Mouse (Mus musculus): ENCODE measurements at regions not wholly inside any gene's neighbourhood (a gene's known extent, or its start where the extent isn't known, plus 50 kb on each side); places are given as distances from the start of the nearest gene placed in this dataset.

- Histone ChIP-seq H3K27me3 (ENCODE audit: insufficient read depth, low read length) (no peaks in the 10 kb centered on the region), H3K36me3 (ENCODE audit: insufficient read depth, low read length) (no peaks in the 10 kb centered on the region), H3K9me3 (ENCODE audit: low read length) (no peaks in the 10 kb centered on the region), H3K4me1 (replicated peaks; ENCODE audit: low read depth, low read length) (0 out of 2 replicates have a peak, but pooled peaks cover 5% of the 10 kb centered on the region), H3K4me3 (replicated peaks; ENCODE audit: low read length) (no peak overlapping the region)
- no peak for TF ChIP-seq NANOG (IDR thresholded peaks at IDR 0.05; ENCODE audit: borderline replicate concordance, low read length)
- no peak for TF ChIP-seq POU5F1 (IDR thresholded peaks at IDR 0.05; ENCODE audit: borderline replicate concordance, low read length)
- TF ChIP-seq CTCF (conservative IDR thresholded peaks at IDR 0.05; ENCODE audit: low read length) = no peak
Observed at GRCm38 (mm10) chr8:89412046-89412445, 368.1 kb upstream of the Sall1 start.

GRCm38 (mm10) chr8:89406688-89407087, 362.7 kb upstream of the Sall1 start:
- H3K36me3 ChIP-seq (ENCODE audit: insufficient read depth, low read length) = no peaks in the 10 kb centered on the region
- TF ChIP-seq NANOG (IDR thresholded peaks at IDR 0.05; ENCODE audit: borderline replicate concordance, low read length) (no peak), CTCF (conservative IDR thresholded peaks at IDR 0.05; ENCODE audit: low read length) (no peak), POU5F1 (IDR thresholded peaks at IDR 0.05; ENCODE audit: borderline replicate concordance, low read length) (no peak)

GRCm38 (mm10) chr8:89404287-89404686, 360.3 kb upstream of the Sall1 start:
- no peaks in the 10 kb centered on the region for H3K36me3 ChIP-seq (ENCODE audit: insufficient read depth, low read length)
- H3K4me3 ChIP-seq (replicated peaks; ENCODE audit: low read length) = no peak overlapping the region
- H3K9me3 ChIP-seq (ENCODE audit: low read length) = no peaks in the 10 kb centered on the region
- TF ChIP-seq CTCF (conservative IDR thresholded peaks at IDR 0.05; ENCODE audit: low read length) = no peak
- TF ChIP-seq POU5F1 (IDR thresholded peaks at IDR 0.05; ENCODE audit: borderline replicate concordance, low read length) = no peak
- TF ChIP-seq NANOG (IDR thresholded peaks at IDR 0.05; ENCODE audit: borderline replicate concordance, low read length) = no peak
- H3K27me3 ChIP-seq (ENCODE audit: insufficient read depth, low read length) = no peaks in the 10 kb centered on the region
- no peaks in the 10 kb centered on the region for H3K4me1 ChIP-seq (replicated peaks; ENCODE audit: low read depth, low read length)

More at GRCm38 (mm10) chr8:89406688-89407087, 362.7 kb upstream of the Sall1 start:
- no peak overlapping the region for H3K4me3 ChIP-seq (replicated peaks; ENCODE audit: low read length)
- no peaks in the 10 kb centered on the region for H3K27me3 ChIP-seq (ENCODE audit: insufficient read depth, low read length)
- H3K9me3 ChIP-seq (ENCODE audit: low read length) = no peaks in the 10 kb centered on the region
- no peaks in the 10 kb centered on the region for H3K4me1 ChIP-seq (replicated peaks; ENCODE audit: low read depth, low read length)

- no peaks in the 10 kb centered on the region for H3K36me3 ChIP-seq (ENCODE audit: insufficient read depth, low read length)
- H3K4me3 ChIP-seq (replicated peaks; ENCODE audit: low read length) = no peak overlapping the region
- TF ChIP-seq CTCF (conservative IDR thresholded peaks at IDR 0.05; ENCODE audit: low read length) (no peak), NANOG (IDR thresholded peaks at IDR 0.05; ENCODE audit: borderline replicate concordance, low read length) (no peak), POU5F1 (IDR thresholded peaks at IDR 0.05; ENCODE audit: borderline replicate concordance, low read length) (no peak)
- H3K4me1 ChIP-seq (replicated peaks; ENCODE audit: low read depth, low read length) = no peaks in the 10 kb centered on the region
- H3K27me3 ChIP-seq (ENCODE audit: insufficient read depth, low read length) = no peaks in the 10 kb centered on the region
- no peaks in the 10 kb centered on the region for H3K9me3 ChIP-seq (ENCODE audit: low read length)
Observed at GRCm38 (mm10) chr8:89396673-89397072, 352.7 kb upstream of the Sall1 start.

GRCm38 (mm10) chr8:89392749-89393148, 348.8 kb upstream of the Sall1 start:
- no peaks in the 10 kb centered on the region for H3K4me1 ChIP-seq (replicated peaks; ENCODE audit: low read depth, low read length)
- H3K27me3 ChIP-seq (ENCODE audit: insufficient read depth, low read length) = no peaks in the 10 kb centered on the region
- no peaks in the 10 kb centered on the region for H3K9me3 ChIP-seq (ENCODE audit: low read length)
- H3K36me3 ChIP-seq (ENCODE audit: insufficient read depth, low read length) = no peaks in the 10 kb centered on the region
- TF ChIP-seq NANOG (IDR thresholded peaks at IDR 0.05; ENCODE audit: borderline replicate concordance, low read length) = no peak
- no peak for TF ChIP-seq CTCF (conservative IDR thresholded peaks at IDR 0.05; ENCODE audit: low read length)
- no peak for TF ChIP-seq POU5F1 (IDR thresholded peaks at IDR 0.05; ENCODE audit: borderline replicate concordance, low read length)
- no peak overlapping the region for H3K4me3 ChIP-seq (replicated peaks; ENCODE audit: low read length)

- TF ChIP-seq CTCF (conservative IDR thresholded peaks at IDR 0.05; ENCODE audit: low read length) (no peak), POU5F1 (IDR thresholded peaks at IDR 0.05; ENCODE audit: borderline replicate concordance, low read length) (no peak), NANOG (IDR thresholded peaks at IDR 0.05; ENCODE audit: borderline replicate concordance, low read length) (no peak)
- Histone ChIP-seq H3K9me3 (ENCODE audit: low read length) (no peaks in the 10 kb centered on the region), H3K4me1 (replicated peaks; ENCODE audit: low read depth, low read length) (peaks cover 6% of the 10 kb centered on the region; the same call in 1 of the 2 replicates), H3K4me3 (replicated peaks; ENCODE audit: low read length) (no peak overlapping the region), H3K27me3 (ENCODE audit: insufficient read depth, low read length) (no peaks in the 10 kb centered on the region; the same call in 1 of the 2 replicates), H3K36me3 (ENCODE audit: insufficient read depth, low read length) (no peaks in the 10 kb centered on the region)
Observed at GRCm38 (mm10) chr8:89388761-89389160, 344.8 kb upstream of the Sall1 start.

- Histone ChIP-seq H3K4me1 (replicated peaks; ENCODE audit: low read depth, low read length) (peaks cover 8% of the 10 kb centered on the region; the same call in 1 of the 2 replicates), H3K36me3 (ENCODE audit: insufficient read depth, low read length) (no peaks in the 10 kb centered on the region), H3K4me3 (replicated peaks; ENCODE audit: low read length) (no peak overlapping the region), H3K9me3 (ENCODE audit: low read length) (no peaks in the 10 kb centered on the region), H3K27me3 (ENCODE audit: insufficient read depth, low read length) (no peaks in the 10 kb centered on the region; the same call in 1 of the 2 replicates)
- TF ChIP-seq NANOG (IDR thresholded peaks at IDR 0.05; ENCODE audit: borderline replicate concordance, low read length) = no peak
- TF ChIP-seq POU5F1 (IDR thresholded peaks at IDR 0.05; ENCODE audit: borderline replicate concordance, low read length) = no peak
- TF ChIP-seq CTCF (conservative IDR thresholded peaks at IDR 0.05; ENCODE audit: low read length) = no peak
Observed at GRCm38 (mm10) chr8:89387295-89387694, 343.3 kb upstream of the Sall1 start.

- H3K4me1 ChIP-seq (replicated peaks; ENCODE audit: low read depth, low read length) = peaks cover 8% of the 10 kb centered on the region; the same call in 1 of the 2 replicates
- H3K27me3 ChIP-seq (ENCODE audit: insufficient read depth, low read length) = no peaks in the 10 kb centered on the region; the same call in 1 of the 2 replicates
- no peaks in the 10 kb centered on the region for H3K9me3 ChIP-seq (ENCODE audit: low read length)
- H3K4me3 ChIP-seq (replicated peaks; ENCODE audit: low read length) = no peak overlapping the region
- H3K36me3 ChIP-seq (ENCODE audit: insufficient read depth, low read length) = no peaks in the 10 kb centered on the region
- TF ChIP-seq CTCF (conservative IDR thresholded peaks at IDR 0.05; ENCODE audit: low read length) = no peak
- no peak for TF ChIP-seq NANOG (IDR thresholded peaks at IDR 0.05; ENCODE audit: borderline replicate concordance, low read length)
- no peak for TF ChIP-seq POU5F1 (IDR thresholded peaks at IDR 0.05; ENCODE audit: borderline replicate concordance, low read length)
Observed at GRCm38 (mm10) chr8:89385028-89385427, 341.1 kb upstream of the Sall1 start.

- TF ChIP-seq POU5F1 (IDR thresholded peaks at IDR 0.05; ENCODE audit: borderline replicate concordance, low read length) (no peak), NANOG (IDR thresholded peaks at IDR 0.05; ENCODE audit: borderline replicate concordance, low read length) (no peak), CTCF (conservative IDR thresholded peaks at IDR 0.05; ENCODE audit: low read length) (no peak)
- Histone ChIP-seq H3K4me3 (replicated peaks; ENCODE audit: low read length) (no peak overlapping the region), H3K36me3 (ENCODE audit: insufficient read depth, low read length) (no peaks in the 10 kb centered on the region), H3K27me3 (ENCODE audit: insufficient read depth, low read length) (no peaks in the 10 kb centered on the region; the same call in 1 of the 2 replicates), H3K9me3 (ENCODE audit: low read length) (no peaks in the 10 kb centered on the region), H3K4me1 (replicated peaks; ENCODE audit: low read depth, low read length) (peaks cover 8% of the 10 kb centered on the region; the same call in 1 of the 2 replicates)
Observed at GRCm38 (mm10) chr8:89383781-89384180, 339.8 kb upstream of the Sall1 start.

All from E14TG2a.4 (cell line).